Mouse (Mus musculus): ENCODE results near the gene Clnk.

The Clnk gene

DNA sequence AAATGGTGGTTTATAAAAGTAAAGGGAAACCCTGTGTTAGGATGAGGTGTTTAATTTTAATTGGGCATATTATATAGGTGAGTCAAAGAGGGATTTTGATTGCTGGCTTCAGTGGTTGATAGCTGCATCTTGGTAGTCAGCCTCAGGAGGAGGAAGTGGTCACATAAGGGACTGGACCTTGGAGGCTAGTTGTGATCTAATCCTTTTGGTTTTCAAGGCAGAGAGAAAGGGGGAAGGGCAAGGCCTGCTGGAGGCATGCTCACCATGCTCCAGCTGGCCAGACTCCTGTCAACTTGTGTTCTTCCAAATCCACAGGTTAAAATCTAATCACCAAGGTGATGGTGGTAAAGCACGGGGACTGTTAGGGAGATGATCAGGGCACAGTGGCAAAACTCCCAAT is 19.0 kb downstream of the Clnk start:
- no peak for DNase-seq (ENCODE audit: low spot score in 2 of 2)

DNA sequence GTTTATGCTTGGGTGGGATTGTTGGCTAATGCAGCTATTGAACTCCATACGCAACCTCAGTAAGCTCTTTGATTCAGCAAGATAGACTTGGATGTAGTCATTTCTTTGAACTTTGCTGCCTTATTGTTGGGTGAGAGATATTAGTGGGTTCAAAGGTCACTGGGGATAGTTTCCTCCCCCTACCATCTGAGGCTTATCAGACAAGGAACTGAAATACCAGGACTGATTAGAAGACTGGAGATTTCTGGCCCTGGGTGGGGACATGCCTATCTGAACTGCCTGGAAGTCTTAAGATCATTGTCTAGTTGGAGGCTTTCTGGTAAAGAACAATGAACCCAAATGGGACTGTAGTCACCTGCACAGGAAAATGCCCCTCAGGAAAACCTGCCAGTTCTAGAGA is 26.4 kb downstream of the Clnk start:
- no peak for DNase-seq (ENCODE audit: low spot score in 2 of 2)

DNA sequence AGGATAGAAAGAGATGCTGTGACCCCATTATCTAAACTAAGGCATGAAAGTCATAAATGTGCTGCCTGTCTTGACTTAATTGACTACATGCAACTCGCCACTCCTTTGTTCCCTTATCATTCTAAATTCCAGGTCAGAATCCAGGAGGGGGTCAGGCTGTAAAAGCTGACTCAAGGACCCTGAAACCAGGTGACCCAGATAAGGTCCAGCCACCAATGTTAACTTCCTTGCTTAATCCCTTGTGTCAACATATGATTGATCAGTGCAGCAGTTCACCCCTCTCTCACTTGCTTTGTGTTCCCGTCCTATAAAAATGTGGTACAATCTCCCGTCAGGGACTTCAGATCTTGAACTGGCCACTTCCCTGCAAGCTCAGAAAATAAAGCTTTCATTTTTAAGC is 31.1 kb downstream of the Clnk start:
- DNase-seq (ENCODE audit: low spot score in 2 of 2) = no peak

DNA sequence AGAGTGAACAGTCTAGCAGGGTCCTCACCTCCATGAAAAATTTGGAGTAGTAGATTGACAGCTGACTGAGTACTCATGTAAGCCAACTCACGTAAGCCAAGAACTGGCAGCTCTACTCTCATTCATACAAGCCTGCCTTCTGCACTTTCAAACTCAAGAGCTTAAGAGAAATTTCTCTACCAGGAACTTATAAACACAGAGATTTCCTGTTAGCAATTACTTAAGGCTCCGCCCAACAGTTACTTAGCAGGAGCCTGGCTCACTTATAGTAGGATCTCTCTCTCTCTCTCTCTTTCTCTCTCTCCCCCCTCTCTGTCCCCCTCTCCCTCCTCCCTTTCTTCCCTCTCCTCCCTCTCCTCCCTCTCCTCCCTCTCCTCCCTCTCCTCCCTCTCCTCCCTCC is 32.3 kb downstream of the Clnk start:
- no peak for DNase-seq (ENCODE audit: low spot score in 2 of 2)

DNA sequence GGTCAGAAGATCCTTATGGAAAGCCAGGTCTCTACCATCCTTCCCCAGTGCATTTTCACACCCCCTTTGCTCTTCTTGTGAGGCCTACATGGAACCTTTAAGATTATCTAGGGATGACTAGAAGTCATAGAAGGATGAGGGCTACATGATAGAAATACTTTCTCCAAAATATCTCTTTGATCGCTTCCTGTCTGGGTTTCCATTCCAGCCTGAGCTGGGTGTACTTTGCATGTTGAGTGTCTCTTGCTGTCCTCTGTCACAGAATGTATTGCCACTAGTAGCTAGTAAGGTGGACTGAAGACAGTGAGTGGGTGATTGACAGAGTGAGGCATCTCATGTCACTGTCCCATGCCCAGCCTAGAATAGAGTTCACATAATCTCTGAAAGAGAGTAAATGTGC is 36.6 kb downstream of the Clnk start:
- DNase-seq (ENCODE audit: low spot score in 2 of 2) = no peak

DNA sequence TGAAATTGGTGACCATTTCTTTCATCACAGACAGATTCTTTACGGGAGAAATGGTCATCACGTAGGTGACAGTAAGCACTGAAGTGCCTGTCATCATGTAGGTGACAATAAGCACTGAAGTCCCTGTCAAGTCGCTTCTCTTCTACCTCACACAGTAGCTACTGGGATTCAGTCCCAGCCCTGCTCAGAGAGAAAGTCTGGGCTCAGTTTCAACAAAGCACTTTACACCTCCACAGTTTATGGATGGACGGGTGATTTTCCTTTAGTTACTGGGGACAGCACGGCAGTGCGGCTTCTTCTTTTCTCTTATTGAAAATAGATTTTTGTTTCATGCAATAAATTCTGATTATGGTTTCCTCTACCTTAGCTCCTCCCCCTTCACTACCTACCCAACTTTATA is 49.3 kb downstream of the Clnk start:
- DNase-seq (ENCODE audit: low spot score in 2 of 2) = no peak

DNA sequence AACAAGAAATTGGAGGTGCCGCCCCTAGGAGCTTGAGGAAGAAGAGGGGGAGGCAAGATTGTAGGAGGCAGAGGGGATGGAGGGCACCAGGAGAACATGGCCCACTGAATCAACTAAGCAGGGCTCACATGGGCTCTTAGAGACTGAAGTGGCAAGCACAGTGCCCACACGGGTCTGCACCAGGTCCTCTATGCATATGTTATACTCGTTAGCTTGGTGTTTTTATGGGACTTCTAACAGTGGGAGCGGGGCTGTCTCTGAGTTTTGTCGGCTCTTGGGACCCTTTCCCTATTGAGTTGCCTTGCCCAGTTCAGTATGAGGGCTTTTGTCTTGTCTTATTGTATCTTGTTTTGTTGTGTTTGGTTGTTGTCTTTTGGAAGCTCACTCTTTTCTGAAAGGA is 50.0 kb downstream of the Clnk start:
- no peak for DNase-seq (ENCODE audit: low spot score in 2 of 2)

DNA sequence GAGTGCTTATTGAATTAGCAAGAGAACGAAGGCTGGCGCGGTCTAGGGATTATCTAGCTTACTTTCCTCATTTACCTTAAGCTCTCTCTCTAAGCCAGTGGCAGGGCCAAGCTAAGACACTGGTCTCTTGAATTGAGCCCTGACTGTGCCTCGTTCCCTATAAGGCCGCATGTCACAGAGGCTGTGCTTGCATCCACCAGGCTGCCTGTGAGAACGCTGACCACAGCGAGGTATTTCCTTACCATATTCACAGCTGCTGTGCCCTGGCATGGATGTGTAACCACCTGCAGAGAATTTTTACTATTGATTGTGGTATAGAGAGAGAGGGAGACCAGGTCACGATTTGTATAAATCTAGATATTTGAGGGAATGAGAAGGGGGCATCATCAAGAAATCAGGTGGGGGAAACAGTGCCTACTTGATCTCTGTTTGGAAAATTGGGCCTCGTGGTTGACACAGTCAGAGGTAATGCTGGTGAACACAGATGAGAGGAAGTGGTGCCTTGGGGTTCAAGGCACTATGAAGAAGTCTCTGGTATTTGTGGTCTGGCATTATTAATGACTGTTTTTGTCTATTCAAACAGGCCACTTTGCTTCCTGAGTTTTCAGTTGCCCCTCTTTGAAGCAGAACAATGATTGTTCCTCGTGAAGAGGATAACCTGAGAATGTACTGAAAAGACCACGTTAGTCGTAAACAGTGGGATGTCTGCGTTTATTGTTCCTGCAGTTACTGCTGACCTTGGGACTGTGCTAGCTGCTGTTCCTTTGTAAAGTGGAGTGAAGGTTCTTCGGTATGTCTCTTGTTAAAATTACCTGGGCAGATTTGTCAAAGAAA is 52.3 kb downstream of the Clnk start:
- no peak for DNase-seq (ENCODE audit: low spot score in 2 of 2)

DNA sequence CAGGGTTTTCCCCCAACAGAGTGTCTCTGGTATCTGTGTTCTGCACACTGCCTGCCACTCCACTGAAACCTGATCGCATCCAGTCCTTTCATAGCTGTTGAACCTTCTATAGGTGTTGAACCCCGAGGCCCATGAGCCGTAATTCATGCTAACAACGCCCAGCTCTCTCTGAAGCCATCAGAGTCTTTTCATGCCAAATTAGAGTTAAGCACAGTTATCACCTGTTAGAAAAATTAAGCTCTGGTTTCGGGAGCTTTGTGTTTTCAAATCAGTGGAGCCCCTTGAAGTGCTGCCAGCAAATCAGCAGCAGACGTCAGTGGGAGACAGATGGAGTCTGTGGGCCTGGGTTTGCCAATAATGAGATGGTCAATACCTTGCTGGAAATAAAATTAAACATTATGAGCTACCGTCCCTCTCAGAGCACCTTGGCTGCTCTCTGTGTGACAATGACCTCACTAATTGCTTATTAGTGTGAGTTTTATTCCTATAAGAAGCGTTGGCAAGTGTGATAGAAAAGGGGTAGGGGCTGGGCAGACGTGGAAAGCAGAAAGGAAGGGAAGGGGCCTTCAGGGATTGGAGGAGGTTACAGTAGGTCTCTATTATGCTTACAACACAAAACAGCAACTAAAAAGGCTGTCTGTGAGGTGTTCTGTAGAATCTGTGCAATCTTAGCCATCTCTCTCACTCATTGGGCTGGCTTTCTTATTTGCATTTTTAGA is 63.1 kb downstream of the Clnk start:
- no peak for DNase-seq (ENCODE audit: low spot score in 2 of 2)

DNA sequence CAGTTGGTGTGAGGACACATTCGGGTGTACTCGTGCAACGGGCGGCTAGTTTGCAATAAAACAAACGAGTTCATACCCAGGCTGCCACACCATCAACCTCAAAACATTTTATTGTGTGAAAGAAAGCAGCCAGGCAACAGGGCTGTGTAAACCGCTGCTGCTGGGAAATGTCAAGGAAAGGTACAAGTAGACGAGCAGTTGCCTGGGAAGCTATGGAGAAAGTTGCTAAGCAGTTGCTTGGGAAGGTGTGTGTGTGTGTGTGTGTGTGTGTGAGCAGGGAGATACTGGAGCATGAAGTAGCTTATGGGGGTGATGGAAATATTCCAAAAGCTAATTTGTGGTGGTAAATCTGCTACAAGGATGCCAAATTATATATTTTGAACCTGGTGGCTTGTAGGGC is 63.7 kb downstream of the Clnk start:
- no peak for DNase-seq (ENCODE audit: low spot score in 2 of 2)

DNA sequence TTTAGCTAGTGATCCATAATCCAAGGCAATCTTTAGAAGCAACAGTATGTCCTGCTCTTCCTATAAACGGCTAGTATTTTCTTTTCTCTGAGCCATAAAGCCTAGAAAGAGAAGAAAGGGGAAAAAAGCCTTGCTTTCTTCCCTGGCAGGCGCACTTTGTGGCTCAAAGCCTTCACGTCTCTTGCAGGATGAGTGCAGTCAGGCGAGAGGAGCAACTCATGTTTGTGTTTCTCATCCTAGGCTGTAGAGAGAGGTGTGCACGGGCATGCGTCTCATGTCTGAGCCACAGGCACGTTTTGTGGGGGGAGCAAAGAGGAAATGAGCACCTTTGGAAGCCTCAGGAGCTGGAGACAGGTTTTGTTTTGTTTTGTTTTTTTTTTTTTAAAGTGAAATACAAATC is 64.2 kb downstream of the Clnk start:
- DNase-seq (ENCODE audit: low spot score in 2 of 2) = no peak

DNA sequence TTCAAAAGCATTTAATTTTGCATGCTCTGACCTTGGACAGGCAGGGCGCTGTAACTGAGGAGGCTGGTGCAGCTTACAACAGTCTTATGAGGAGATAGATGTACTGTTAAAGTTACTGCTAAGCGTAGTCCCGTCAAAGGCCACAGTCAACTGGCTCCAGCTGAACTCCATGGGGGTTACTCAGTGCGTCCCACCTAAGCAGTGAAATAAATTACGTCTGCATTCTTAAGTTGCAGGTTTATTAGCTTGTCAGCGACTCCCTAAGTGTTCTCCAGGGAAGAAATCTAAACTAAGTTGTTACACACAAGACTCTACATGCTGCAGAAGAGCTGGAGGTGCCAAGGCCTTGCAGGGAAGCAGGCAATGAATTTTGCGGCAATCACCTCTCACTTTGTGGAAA is 77.7 kb downstream of the Clnk start:
- no peak for DNase-seq (ENCODE audit: low spot score in 2 of 2)

DNA sequence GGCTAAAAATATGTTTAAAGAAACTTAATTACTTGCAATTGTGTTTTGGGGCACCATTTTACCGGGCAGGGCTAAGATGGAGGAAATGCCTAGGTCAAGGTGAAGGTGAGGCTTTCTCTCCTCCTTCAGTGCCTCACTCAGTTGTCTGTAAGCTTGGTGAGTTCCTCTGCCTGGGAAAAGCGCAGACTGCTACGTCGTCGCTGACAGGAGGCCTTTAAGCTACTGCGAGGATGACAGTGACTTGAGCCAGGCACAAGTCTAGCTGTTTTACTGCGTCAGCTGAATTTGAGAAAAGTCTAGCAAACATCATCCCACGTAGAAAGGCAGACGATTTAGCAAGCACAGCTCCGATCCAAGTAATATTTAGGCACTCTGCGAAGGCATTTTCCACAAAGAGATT is 81.5 kb downstream of the Clnk start:
- no peak for DNase-seq (ENCODE audit: low spot score in 2 of 2)

DNA sequence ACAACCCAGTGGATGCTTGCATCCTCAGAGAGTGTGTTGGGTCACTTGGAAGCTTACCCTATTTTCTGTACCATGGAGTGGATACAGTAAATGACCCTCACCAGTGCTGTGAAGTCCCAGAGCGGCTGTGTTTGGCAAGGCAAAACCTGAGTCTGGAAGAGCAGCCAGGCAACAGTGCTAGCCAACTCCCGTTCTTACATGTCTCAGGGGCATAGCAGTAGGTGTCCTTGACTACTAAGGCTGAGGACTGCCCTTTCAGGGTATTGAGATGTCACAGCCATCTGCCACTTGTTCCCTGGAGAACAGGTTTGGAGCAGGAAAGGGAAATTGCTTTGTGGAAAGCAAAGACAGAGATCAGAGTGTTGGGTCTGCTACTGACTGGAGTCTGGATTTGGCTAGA is 85.5 kb downstream of the Clnk start:
- DNase-seq (ENCODE audit: low spot score in 2 of 2) = no peak

DNA sequence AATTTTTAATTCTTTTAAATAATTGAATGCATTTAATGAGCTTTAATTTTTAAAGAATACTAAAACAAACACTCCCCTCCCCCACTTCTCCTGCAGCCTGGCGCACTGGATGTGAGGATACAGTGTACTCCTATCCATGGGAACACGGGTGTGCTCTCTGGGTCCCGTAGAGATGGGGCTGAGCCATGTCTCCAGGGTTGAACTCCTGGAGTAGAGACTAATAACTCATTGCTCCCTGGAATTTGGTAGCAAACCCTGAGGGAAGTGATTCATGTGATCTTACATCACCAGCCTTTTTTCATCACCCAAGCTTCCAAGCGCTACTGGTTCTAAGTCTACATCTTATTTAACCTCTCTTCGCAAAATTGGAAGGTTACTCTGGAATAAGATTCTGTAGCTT is 87.8 kb downstream of the Clnk start:
- DNase-seq (ENCODE audit: low spot score in 2 of 2) = no peak

DNA sequence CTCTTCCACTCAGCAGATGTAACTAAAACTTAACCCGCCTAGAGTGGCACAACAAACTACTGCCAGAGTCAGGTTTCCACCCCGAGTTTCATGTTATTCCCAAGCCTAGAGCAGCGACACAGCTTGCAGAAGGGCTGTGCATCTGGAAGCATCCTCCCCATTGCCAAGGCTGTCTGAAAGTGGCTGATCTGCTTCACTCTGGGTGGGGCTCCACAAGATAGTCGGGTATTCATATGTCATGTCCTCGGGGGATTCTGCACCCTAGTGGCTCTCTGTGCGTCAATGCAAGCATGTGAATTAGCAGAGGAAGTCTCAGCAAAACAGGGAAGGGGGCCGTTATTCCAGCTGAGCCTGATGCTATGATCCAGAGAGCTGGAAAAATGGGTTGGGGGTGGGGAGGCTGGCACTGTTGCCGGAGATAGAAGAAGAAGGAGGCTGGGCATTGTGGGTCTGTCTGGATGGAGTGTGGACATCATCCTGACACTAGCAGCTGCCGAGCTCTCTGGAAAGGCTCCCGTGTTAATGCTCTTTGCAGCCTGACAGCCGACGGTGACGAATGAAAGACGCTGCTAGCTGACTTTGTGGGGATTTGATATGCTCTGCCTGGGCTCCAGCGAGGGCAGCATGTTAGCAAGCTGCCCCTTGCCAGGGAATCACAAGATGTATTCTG is 88.6 kb downstream of the Clnk start:
- no peak for DNase-seq (ENCODE audit: low spot score in 2 of 2)

DNA sequence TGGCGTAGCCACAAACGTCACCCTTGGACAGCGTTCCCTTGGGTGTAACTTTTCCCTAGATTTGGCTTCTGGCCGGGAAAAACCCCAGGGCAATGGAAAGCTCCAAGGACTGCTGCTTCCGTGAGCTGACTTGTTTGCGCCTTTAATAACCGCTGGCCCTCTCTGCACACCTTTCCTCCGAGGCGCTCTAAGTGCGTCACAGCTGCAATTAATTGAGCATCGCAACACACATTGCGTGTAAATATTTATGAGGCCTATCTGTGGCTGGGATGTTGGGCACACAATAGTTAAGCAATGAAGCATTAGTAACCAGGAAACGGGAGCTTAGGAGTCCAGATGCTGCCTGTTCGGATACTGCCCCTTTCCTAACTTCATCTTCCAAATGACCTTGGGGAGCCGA is 90.5 kb downstream of the Clnk start:
- no peak for DNase-seq (ENCODE audit: low spot score in 2 of 2)

DNA sequence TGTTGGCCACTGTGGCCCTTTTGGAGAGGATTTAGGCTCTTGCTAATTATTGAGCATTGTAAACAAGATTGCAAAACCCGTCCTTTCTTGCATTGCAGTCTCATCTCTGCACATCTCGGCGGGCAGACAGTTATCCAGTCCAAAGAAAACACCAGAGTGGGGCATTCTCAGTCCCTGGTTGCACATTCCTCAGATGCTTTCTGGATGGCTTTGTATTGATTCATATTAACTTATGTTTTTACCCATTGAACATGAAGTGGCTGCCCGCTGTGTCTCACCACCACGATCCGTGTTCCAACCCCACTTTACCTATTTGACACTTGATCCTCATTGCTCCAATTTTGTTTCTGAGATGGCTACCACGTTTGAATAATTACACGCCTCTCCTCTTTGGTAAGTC is 90.9 kb downstream of the Clnk start:
- no peak for DNase-seq (ENCODE audit: low spot score in 2 of 2)

DNA sequence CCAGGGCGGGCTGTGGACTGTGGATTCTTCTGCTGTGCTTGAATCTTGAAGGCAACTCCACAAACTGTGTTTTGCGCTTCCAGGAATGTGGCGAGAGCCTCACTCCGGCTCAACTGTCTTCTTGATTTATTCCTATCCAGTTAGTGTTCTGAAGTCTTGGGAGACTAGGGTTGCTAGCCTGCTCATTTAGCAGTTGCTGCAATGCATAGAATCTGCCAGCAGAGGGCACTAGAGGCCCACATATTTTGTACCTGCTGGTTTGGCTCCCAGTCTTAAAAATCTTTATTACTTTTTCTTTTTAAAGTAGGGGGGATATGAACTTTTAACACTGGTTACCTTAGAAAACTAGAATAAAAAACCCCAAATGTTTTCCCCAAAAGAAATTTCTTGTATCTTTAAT is 94.8 kb downstream of the Clnk start:
- DNase-seq (ENCODE audit: low spot score in 2 of 2) = peak; percentile 26 to 67

DNA sequence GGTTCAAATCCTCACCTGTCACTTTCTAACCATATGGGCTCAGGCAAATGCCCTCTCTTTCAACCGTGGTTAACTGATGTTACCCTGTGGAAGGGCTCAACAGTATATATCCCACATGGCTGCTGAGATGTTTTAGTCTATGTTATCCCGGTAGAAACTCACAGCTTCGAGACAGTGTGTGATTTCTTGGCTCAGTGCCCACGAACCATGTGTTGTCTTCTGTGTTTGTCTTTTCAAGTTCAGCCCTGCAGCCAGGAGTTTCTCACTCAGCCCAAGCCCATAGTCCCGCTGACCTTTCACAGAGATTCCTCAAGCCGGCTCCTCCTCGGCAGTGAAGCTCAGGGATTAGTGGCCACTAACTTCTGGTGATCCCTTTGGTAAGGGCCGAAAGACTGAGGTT is 96.0 kb downstream of the Clnk start:
- no peak for DNase-seq (ENCODE audit: low spot score in 2 of 2)

DNA sequence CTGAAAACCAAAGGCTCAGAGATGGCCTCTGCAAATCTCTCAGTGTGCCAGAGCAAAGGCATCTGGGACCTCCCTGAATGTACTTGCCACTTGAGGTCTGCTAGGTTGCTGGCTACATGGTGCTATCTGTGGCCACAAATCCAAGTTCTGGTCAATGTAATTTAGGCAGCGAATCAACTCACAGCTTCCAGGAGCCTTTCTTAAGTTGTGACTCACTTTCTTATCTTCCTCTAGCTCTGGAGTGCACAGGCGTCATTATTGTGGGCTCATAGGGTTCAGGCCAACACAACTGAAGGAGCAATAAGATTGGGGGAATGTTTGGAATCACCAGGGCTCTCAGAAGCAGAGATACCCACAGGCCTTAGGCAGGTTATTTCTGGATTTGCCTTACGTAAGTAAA is 96.6 kb downstream of the Clnk start:
- no peak for DNase-seq (ENCODE audit: low spot score in 2 of 2)

DNA sequence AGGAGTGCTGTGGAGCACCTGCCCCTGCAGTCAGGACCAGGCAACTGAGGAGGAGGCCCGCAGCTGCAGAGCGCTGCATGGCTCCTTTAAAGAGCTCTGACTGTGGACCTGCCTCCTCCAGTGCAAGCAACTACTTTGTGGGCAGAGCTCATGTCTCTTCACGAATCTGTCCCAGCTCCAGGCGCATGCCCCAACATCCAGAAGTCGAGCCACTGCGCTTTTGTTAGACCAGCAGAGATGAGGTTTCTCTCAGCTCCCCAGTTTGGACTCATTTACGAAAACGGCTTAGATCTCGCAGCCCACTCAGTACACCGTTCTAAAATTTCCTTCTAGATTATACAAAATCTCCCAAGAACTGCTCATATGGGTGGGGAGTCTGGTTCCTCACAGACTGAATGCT is 101.1 kb downstream of the Clnk start:
- DNase-seq (ENCODE audit: low spot score in 2 of 2) = no peak

DNA sequence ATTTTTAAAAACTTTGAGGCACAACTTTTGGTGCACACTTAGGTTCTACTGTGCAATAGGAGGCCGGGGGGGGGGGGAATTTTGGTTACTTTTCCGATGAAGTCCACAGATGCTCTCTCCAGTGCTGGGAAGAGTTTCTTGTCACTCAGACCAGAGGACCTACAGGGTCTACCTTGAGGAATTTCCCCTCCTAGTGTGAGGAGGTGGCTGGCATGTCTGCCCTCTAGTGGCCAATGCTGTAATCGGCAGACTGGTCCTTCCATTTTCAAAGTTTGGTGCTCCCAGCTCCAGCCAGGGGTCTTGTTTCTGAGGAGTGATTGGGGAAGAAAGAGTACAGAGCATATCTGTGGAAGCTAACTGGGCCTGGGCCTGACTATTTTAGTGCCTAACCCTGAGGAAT is 121.7 kb downstream of the Clnk start:
- peak; percentile 4 to 38 for DNase-seq (ENCODE audit: low spot score in 2 of 2)
